Mouse (Mus musculus) liver, postnatal 0 days (tissue): ENCODE measurements around the gene Esyt3.

Experiments used
- CTCF ChIP-seq: sonication (generic); IDR thresholded peaks from 2 replicates; pipeline ENCODE4 v1.5.1; 2016; ENCODE audit warnings: antibody characterized with exemption, low read depth
- EP300 ChIP-seq: IDR thresholded peaks from 2 replicates; pipeline ENCODE4 v1.6.1; 2016; ENCODE audit warnings: antibody characterized with exemption, low read depth, mild to moderate bottlenecking

- no peak for TF ChIP-seq EP300
- TF ChIP-seq CTCF: no peak
Measured at GRCm38 (mm10) chr9:99341600-99341999, 16.8 kb downstream of the Esyt3 start.
